Mouse (Mus musculus) limb, embryonic 10.5 days (tissue): ENCODE data around the gene Gpc1. TPM values are rescaled to one million over a fixed set of nuclear protein-coding genes. Genes with fewer than 3 reads are reported as not detected.

ENCODE experiments used
- DNase-seq: peaks from one replicate; pipeline ENCODE4 v3.0.0-alpha.2; 2017; ENCODE audit warnings: low spot score
- H3K27ac ChIP-seq: fragments of 300-500 bp; sonication (generic); 2 replicates; pipeline ENCODE4 v1.5.1; 2016; ENCODE audit warnings: mild to moderate bottlenecking
- H3K27me3 ChIP-seq: fragments of 300-500 bp; sonication (generic); 2 replicates; pipeline ENCODE4 v1.6.1; 2016; ENCODE audit warnings: low read depth, mild to moderate bottlenecking; ENCODE audit not compliant: poor library complexity, severe bottlenecking
- H3K36me3 ChIP-seq: fragments of 300-500 bp; sonication (generic); 2 replicates; pipeline ENCODE4 v1.6.1; 2016; ENCODE audit warnings: mild to moderate bottlenecking, moderate library complexity
- H3K4me1 ChIP-seq: fragments of 300-500 bp; sonication (generic); 2 replicates; pipeline ENCODE4 v1.6.1; 2016
- H3K4me3 ChIP-seq: fragments of 300-500 bp; sonication (generic); 2 replicates; pipeline ENCODE4 v1.5.1; 2016; ENCODE audit warnings: mild to moderate bottlenecking, moderate library complexity
- H3K9me3 ChIP-seq: fragments of 300-500 bp; sonication (generic); replicated peaks from 2 replicates; pipeline ENCODE4 v1.6.1; 2016; ENCODE audit warnings: mild to moderate bottlenecking
- WGBS: fragments of 180-500 bp; shearing (Covaris S2); methylation state at CpG from one replicate; pipeline ENCODE4 v1.1.7; 2016; 5-methylcytosine and 5-hydroxymethylcytosine counted together
- polyA plus RNA-seq: library from polyadenylated mRNA; unstranded; fragments of >200 nt; fragmentation: Nextera tagmentation; extraction: Ambion mirVana; gene quantifications from 2 replicates; pipeline ENCODE4 v1.2.1, GENCODE M21; 2016

Gpc1 gene
- polyA plus RNA-seq, 1 experiment from 2014 or later, result 87.4 TPM

- no peak for DNase-seq
- no peak overlapping the region for H3K4me3 ChIP-seq
These were observed 8.9 kb downstream of the Gpc1 start for GRCm38 (mm10) chr1:92840231-92840890.

GRCm38 (mm10) chr1:92841427-92841826, 10.0 kb downstream of the Gpc1 start:
- WGBS, result 79% methylated on average over 3 of the region's 3 CpGs
- no peaks in the 10 kb centered on the region for H3K27me3 ChIP-seq
- peaks cover 81% of the 10 kb centered on the region for H3K36me3 ChIP-seq
- H3K4me3 ChIP-seq, result no peak overlapping the region
- H3K27ac ChIP-seq, result no peak overlapping the region
- H3K4me1 ChIP-seq, result peaks cover 26% of the 10 kb centered on the region
- DNase-seq, result no peak
- no peaks in the 10 kb centered on the region for H3K9me3 ChIP-seq

More at GRCm38 (mm10) chr1:92840231-92840890, 8.9 kb downstream of the Gpc1 start:
- WGBS, result 84% methylated on average over 8 of the region's 8 CpGs
- peaks cover 85% of the 10 kb centered on the region for H3K36me3 ChIP-seq
- peaks cover 20% of the 10 kb centered on the region for H3K4me1 ChIP-seq
- no peak overlapping the region for H3K27ac ChIP-seq
- no peaks in the 10 kb centered on the region for H3K9me3 ChIP-seq
- no peaks in the 10 kb centered on the region for H3K27me3 ChIP-seq

- Histone ChIP-seq H3K4me1 (peaks cover 61% of the 10 kb centered on the region), H3K36me3 (peaks cover 66% of the 10 kb centered on the region), H3K4me3 (no peak overlapping the region), H3K27me3 (peaks cover 7% of the 10 kb centered on the region; the same call in 1 of the 2 replicates), H3K27ac (no peak overlapping the region), H3K9me3 (no peaks in the 10 kb centered on the region)
- WGBS, result 81% methylated on average over 7 of the region's 7 CpGs
- no peak for DNase-seq
These were observed 14.4 kb downstream of the Gpc1 start for GRCm38 (mm10) chr1:92845889-92846288.

- peaks cover 70% of the 10 kb centered on the region for H3K36me3 ChIP-seq
- WGBS, result 10% methylated on average over 41 of the region's 41 CpGs
- H3K9me3 ChIP-seq, result no peaks in the 10 kb centered on the region
- peak overlapping the region; percentile 36 for H3K4me3 ChIP-seq
- peaks cover 7% of the 10 kb centered on the region; the same call in 1 of the 2 replicates for H3K27me3 ChIP-seq
- peaks cover 61% of the 10 kb centered on the region for H3K4me1 ChIP-seq
- peak overlapping the region; percentile 47 for H3K27ac ChIP-seq
- DNase-seq, result peak; percentile 57
These were observed 16.7 kb downstream of the Gpc1 start for GRCm38 (mm10) chr1:92847873-92848839.

GRCm38 (mm10) chr1:92849491-92849890, 18.0 kb downstream of the Gpc1 start:
- peaks cover 52% of the 10 kb centered on the region for H3K4me1 ChIP-seq
- no peak overlapping the region; the same call in 1 of the 2 replicates for H3K27ac ChIP-seq

GRCm38 (mm10) chr1:92849938-92850574, 18.6 kb downstream of the Gpc1 start:
- Histone ChIP-seq H3K36me3 (peaks cover 70% of the 10 kb centered on the region), H3K27ac (peak overlapping the region; percentile 61; the same call in 1 of the 2 replicates), H3K9me3 (no peaks in the 10 kb centered on the region), H3K27me3 (peaks cover 7% of the 10 kb centered on the region; the same call in 1 of the 2 replicates), H3K4me1 (peaks cover 47% of the 10 kb centered on the region), H3K4me3 (no peak overlapping the region)
- 64% methylated on average over 13 of the region's 13 CpGs for WGBS
- DNase-seq, result no peak

More at GRCm38 (mm10) chr1:92849491-92849890, 18.0 kb downstream of the Gpc1 start:
- 81% methylated on average over 2 of the region's 2 CpGs for WGBS
- no peaks in the 10 kb centered on the region for H3K9me3 ChIP-seq
- no peak overlapping the region for H3K4me3 ChIP-seq
- H3K36me3 ChIP-seq, result peaks cover 70% of the 10 kb centered on the region
- no peak for DNase-seq
- peaks cover 7% of the 10 kb centered on the region; the same call in 1 of the 2 replicates for H3K27me3 ChIP-seq

- peaks cover 7% of the 10 kb centered on the region; the same call in 1 of the 2 replicates for H3K27me3 ChIP-seq
- no peaks in the 10 kb centered on the region for H3K9me3 ChIP-seq
- H3K27ac ChIP-seq, result no peak overlapping the region
- no peak overlapping the region for H3K4me3 ChIP-seq
- peaks cover 84% of the 10 kb centered on the region for H3K36me3 ChIP-seq
- WGBS, result 96% methylated on average over 2 of the region's 2 CpGs
- peaks cover 31% of the 10 kb centered on the region for H3K4me1 ChIP-seq
- no peak for DNase-seq
These were observed 21.0 kb downstream of the Gpc1 start for GRCm38 (mm10) chr1:92852450-92852849.

- Histone ChIP-seq H3K9me3 (no peaks in the 10 kb centered on the region), H3K4me1 (peaks cover 7% of the 10 kb centered on the region), H3K4me3 (no peak overlapping the region), H3K36me3 (peaks cover 44% of the 10 kb centered on the region), H3K27me3 (no peaks in the 10 kb centered on the region), H3K27ac (no peak overlapping the region)
- WGBS, result 75% methylated on average over 6 of the region's 6 CpGs
- DNase-seq, result no peak
These were observed 30.1 kb downstream of the Gpc1 start for GRCm38 (mm10) chr1:92861503-92861902.

GRCm38 (mm10) chr1:92863268-92863667, 31.8 kb downstream of the Gpc1 start:
- Histone ChIP-seq H3K27ac (no peak overlapping the region), H3K4me1 (peaks cover 7% of the 10 kb centered on the region), H3K27me3 (no peaks in the 10 kb centered on the region), H3K36me3 (peaks cover 26% of the 10 kb centered on the region), H3K9me3 (no peaks in the 10 kb centered on the region), H3K4me3 (no peak overlapping the region)
- 85% methylated on average over 4 of the region's 4 CpGs for WGBS
- DNase-seq, result no peak

GRCm38 (mm10) chr1:92866170-92866569, 34.7 kb downstream of the Gpc1 start:
- 75% methylated on average over 2 of the region's 2 CpGs for WGBS
- Histone ChIP-seq H3K27ac (no peak overlapping the region), H3K36me3 (no peaks in the 10 kb centered on the region), H3K9me3 (no peaks in the 10 kb centered on the region), H3K4me1 (peaks cover 7% of the 10 kb centered on the region), H3K4me3 (no peak overlapping the region), H3K27me3 (no peaks in the 10 kb centered on the region)
- no peak for DNase-seq

- Histone ChIP-seq H3K27me3 (no peaks in the 10 kb centered on the region), H3K9me3 (no peaks in the 10 kb centered on the region), H3K4me3 (no peak overlapping the region), H3K36me3 (no peaks in the 10 kb centered on the region), H3K27ac (no peak overlapping the region), H3K4me1 (peaks cover 7% of the 10 kb centered on the region)
- 81% methylated on average over 2 of the region's 2 CpGs for WGBS
- no peak for DNase-seq
These were observed 38.5 kb downstream of the Gpc1 start for GRCm38 (mm10) chr1:92869985-92870384.

GRCm38 (mm10) chr1:92872666-92873065, 41.2 kb downstream of the Gpc1 start:
- Histone ChIP-seq H3K9me3 (no peaks in the 10 kb centered on the region), H3K4me3 (no peak overlapping the region), H3K27ac (no peak overlapping the region), H3K27me3 (no peaks in the 10 kb centered on the region), H3K4me1 (no peaks in the 10 kb centered on the region; the same call in 1 of the 2 replicates), H3K36me3 (no peaks in the 10 kb centered on the region)
- WGBS, result 89% methylated on average over 7 of the region's 7 CpGs
- DNase-seq, result no peak
